Mouse (Mus musculus) midbrain, embryonic 13.5 days (tissue): ENCODE results near the gene Car5a. TPM values are rescaled to one million over a fixed set of nuclear protein-coding genes. Genes with fewer than 3 reads are reported as not detected.

Experiments used
- ATAC-seq: fragments of 200-750 bp; cut with Nextera tagmentation; 2 replicates; pipeline ENCODE4 v1.8.0; 2017; ENCODE audit warnings: mild to moderate bottlenecking, moderate TSS enrichment, moderate library complexity
- H3K27ac ChIP-seq: fragments of 300-500 bp; sonication (generic); 2 replicates; pipeline ENCODE4 v1.5.1; 2015; ENCODE audit warnings: inconsistent platforms, mild to moderate bottlenecking, moderate library complexity
- H3K27me3 ChIP-seq: fragments of 300-500 bp; sonication (generic); 2 replicates; pipeline ENCODE4 v1.6.1; 2015; ENCODE audit warnings: mild to moderate bottlenecking, inconsistent platforms
- H3K36me3 ChIP-seq: fragments of 300-500 bp; sonication (generic); 2 replicates; pipeline ENCODE4 v1.6.1; 2015; ENCODE audit warnings: mild to moderate bottlenecking, inconsistent platforms
- H3K4me1 ChIP-seq: fragments of 300-500 bp; sonication (generic); replicated peaks from 2 replicates; pipeline ENCODE4 v1.6.1; 2015; ENCODE audit warnings: inconsistent platforms
- H3K4me2 ChIP-seq: fragments of 300-500 bp; sonication (generic); replicated peaks from 2 replicates; pipeline ENCODE4 v1.6.1; 2015; ENCODE audit warnings: moderate library complexity, mild to moderate bottlenecking, inconsistent platforms
- H3K4me3 ChIP-seq: fragments of 300-500 bp; sonication (generic); replicated peaks from 2 replicates; pipeline ENCODE4 v1.5.1; 2015; ENCODE audit warnings: mild to moderate bottlenecking, inconsistent platforms
- H3K9ac ChIP-seq: fragments of 300-500 bp; sonication (generic); replicated peaks from 2 replicates; pipeline ENCODE4 v1.6.1; 2015; ENCODE audit warnings: mild to moderate bottlenecking, inconsistent platforms
- H3K9me3 ChIP-seq: fragments of 300-500 bp; sonication (generic); 2 replicates; pipeline ENCODE4 v1.6.1; 2016; ENCODE audit warnings: mild to moderate bottlenecking, inconsistent platforms
- WGBS: fragments of 180-500 bp; shearing (Covaris S2); methylation state at CpG from one replicate; pipeline ENCODE4 v1.1.7; 2015; 5-methylcytosine and 5-hydroxymethylcytosine counted together
- polyA plus RNA-seq: library from polyadenylated mRNA; unstranded; fragments of >200 nt; fragmentation: Nextera tagmentation; extraction: Ambion mirVana; gene quantifications from 2 replicates; pipeline ENCODE4 v1.2.1, GENCODE M21; 2015

Gene Car5a
- polyA plus RNA-seq, 1 experiment from 2014 or later: 0.12 TPM

- no peaks in the 10 kb centered on the region for H3K27me3 ChIP-seq
- no peak overlapping the region for H3K4me2 ChIP-seq
- no peak for ATAC-seq
- H3K9ac ChIP-seq: no peak overlapping the region
- H3K27ac ChIP-seq: no peak overlapping the region
- H3K9me3 ChIP-seq: no peaks in the 10 kb centered on the region
- no peak overlapping the region for H3K4me3 ChIP-seq
- 74% methylated on average over 3 of the region's 3 CpGs for WGBS
- peaks cover 33% of the 10 kb centered on the region for H3K4me1 ChIP-seq
- peaks cover 18% of the 10 kb centered on the region for H3K36me3 ChIP-seq
These were observed 9.3 kb upstream of the Car5a start for GRCm38 (mm10) chr8:121953821-121954545.

GRCm38 (mm10) chr8:121952800-121953199 lies 8.1 kb upstream of the Car5a start:
- H3K27me3 ChIP-seq: no peaks in the 10 kb centered on the region
- no peak for ATAC-seq
- peak overlapping the region; percentile 90 for H3K4me2 ChIP-seq
- H3K9me3 ChIP-seq: no peaks in the 10 kb centered on the region
- peak overlapping the region; percentile 95; the same call in 1 of the 2 replicates for H3K4me3 ChIP-seq
- peaks cover 45% of the 10 kb centered on the region for H3K4me1 ChIP-seq
- peaks cover 18% of the 10 kb centered on the region for H3K36me3 ChIP-seq
- H3K9ac ChIP-seq: no peak overlapping the region; the same call in 1 of the 2 replicates
- no peak overlapping the region for H3K27ac ChIP-seq
- 88% methylated on average over 7 of the region's 7 CpGs for WGBS

- no peak overlapping the region for H3K27ac ChIP-seq
- peaks cover 51% of the 10 kb centered on the region for H3K4me1 ChIP-seq
- H3K4me3 ChIP-seq: peak overlapping the region; percentile 95
- H3K9me3 ChIP-seq: no peaks in the 10 kb centered on the region
- peak overlapping the region; percentile 90 for H3K4me2 ChIP-seq
- peaks cover 18% of the 10 kb centered on the region for H3K36me3 ChIP-seq
- H3K27me3 ChIP-seq: no peaks in the 10 kb centered on the region
- peak overlapping the region; percentile 51 for H3K9ac ChIP-seq
- ATAC-seq: no peak
These were observed 7.4 kb upstream of the Car5a start for GRCm38 (mm10) chr8:121952122-121952521.

GRCm38 (mm10) chr8:121951656-121952009 lies 6.9 kb upstream of the Car5a start:
- Histone ChIP-seq H3K4me2 (peak overlapping the region; percentile 90), H3K4me1 (peaks cover 56% of the 10 kb centered on the region), H3K36me3 (peaks cover 18% of the 10 kb centered on the region), H3K9ac (peak overlapping the region; percentile 99), H3K27me3 (no peaks in the 10 kb centered on the region), H3K4me3 (peak overlapping the region; percentile 95), H3K27ac (peak overlapping the region; percentile 96), H3K9me3 (no peaks in the 10 kb centered on the region)
- 37% methylated on average over 7 of the region's 7 CpGs for WGBS
- ATAC-seq: no peak

- peak; percentile 15 for ATAC-seq
- H3K4me2 ChIP-seq: peak overlapping the region; percentile 90
- H3K9me3 ChIP-seq: no peaks in the 10 kb centered on the region
- peaks cover 58% of the 10 kb centered on the region for H3K4me1 ChIP-seq
- H3K36me3 ChIP-seq: peaks cover 18% of the 10 kb centered on the region
- H3K9ac ChIP-seq: peak overlapping the region; percentile 99
- no peaks in the 10 kb centered on the region for H3K27me3 ChIP-seq
- peak overlapping the region; percentile 96 for H3K27ac ChIP-seq
- under 1% methylated on average over 96 of the region's 97 CpGs for WGBS
- peak overlapping the region; percentile 95 for H3K4me3 ChIP-seq
These were observed 6.3 kb upstream of the Car5a start for GRCm38 (mm10) chr8:121950749-121951655.

- Histone ChIP-seq H3K9ac (peak overlapping the region; percentile 99), H3K27me3 (0 out of 2 replicates have a peak, but pooled peaks cover 2% of the 10 kb centered on the region), H3K36me3 (peaks cover 15% of the 10 kb centered on the region), H3K4me1 (peaks cover 58% of the 10 kb centered on the region), H3K4me3 (peak overlapping the region; percentile 95), H3K9me3 (no peaks in the 10 kb centered on the region), H3K27ac (peak overlapping the region; percentile 96), H3K4me2 (peak overlapping the region; percentile 90)
- under 1% methylated on average over 64 of the region's 66 CpGs for WGBS
- ATAC-seq: peak; percentile 96
These were observed 5.4 kb upstream of the Car5a start for GRCm38 (mm10) chr8:121949941-121950748.

GRCm38 (mm10) chr8:121949222-121949800 lies 4.6 kb upstream of the Car5a start, which contains the start of gene Banp:
Banp (plus strand) TSS chr8:121949750.
- ATAC-seq: 0 out of 2 replicates have a peak, but pooled peaks have one; percentile 2
- Histone ChIP-seq H3K36me3 (peaks cover 8% of the 10 kb centered on the region), H3K27me3 (0 out of 2 replicates have a peak, but pooled peaks cover 4% of the 10 kb centered on the region), H3K27ac (peak within 1 kb of the TSS; percentile 96), H3K9ac (peak within 1 kb of the TSS; percentile 99), H3K4me1 (peaks cover 56% of the 10 kb centered on the region), H3K4me2 (peak within 1 kb of the TSS; percentile 90), H3K4me3 (peak within 1 kb of the TSS; percentile 95), H3K9me3 (no peaks in the 10 kb centered on the region)
- WGBS: 67% methylated on average over 6 of the region's 6 CpGs

- no peaks in the 10 kb centered on the region for H3K9me3 ChIP-seq
These were observed 3.8 kb upstream of the Car5a start for GRCm38 (mm10) chr8:121948321-121949145.

GRCm38 (mm10) chr8:121947753-121948141 lies 3.0 kb upstream of the Car5a start:
- peak overlapping the region; percentile 63 for H3K4me2 ChIP-seq
- peaks cover 45% of the 10 kb centered on the region for H3K4me1 ChIP-seq
- H3K9me3 ChIP-seq: no peaks in the 10 kb centered on the region
- H3K9ac ChIP-seq: peak overlapping the region; percentile 54
- H3K36me3 ChIP-seq: no peaks in the 10 kb centered on the region
- H3K27me3 ChIP-seq: 0 out of 2 replicates have a peak, but pooled peaks cover 4% of the 10 kb centered on the region
- peak; percentile 29 for ATAC-seq
- peak overlapping the region; percentile 82 for H3K27ac ChIP-seq
- H3K4me3 ChIP-seq: peak overlapping the region; percentile 36
- under 1% methylated on average over 18 of the region's 18 CpGs for WGBS

More at GRCm38 (mm10) chr8:121948321-121949145, 3.8 kb upstream of the Car5a start:
- 52% methylated on average over 19 of the region's 19 CpGs for WGBS
- H3K4me2 ChIP-seq: peak overlapping the region; percentile 63
- peaks cover 53% of the 10 kb centered on the region for H3K4me1 ChIP-seq
- peak overlapping the region; percentile 36 for H3K4me3 ChIP-seq
- 0 out of 2 replicates have a peak, but pooled peaks cover 4% of the 10 kb centered on the region for H3K27me3 ChIP-seq
- peak overlapping the region; percentile 54; the same call in 1 of the 2 replicates for H3K9ac ChIP-seq
- peaks cover under 1% of the 10 kb centered on the region; the same call in 1 of the 2 replicates for H3K36me3 ChIP-seq
- no peak for ATAC-seq
- peak overlapping the region; percentile 82 for H3K27ac ChIP-seq

- Histone ChIP-seq H3K9ac (peak overlapping the region; percentile 54), H3K4me3 (peak overlapping the region; percentile 36), H3K27ac (peak overlapping the region; percentile 79), H3K9me3 (no peaks in the 10 kb centered on the region), H3K36me3 (no peaks in the 10 kb centered on the region), H3K4me1 (peaks cover 39% of the 10 kb centered on the region), H3K4me2 (peak overlapping the region; percentile 63), H3K27me3 (0 out of 2 replicates have a peak, but pooled peaks cover 4% of the 10 kb centered on the region)
- 26% methylated on average over 19 of the region's 19 CpGs for WGBS
- no peak for ATAC-seq
These were observed 2.5 kb upstream of the Car5a start for GRCm38 (mm10) chr8:121947047-121947752.
